Mouse (Mus musculus) gastrocnemius, postnatal 10 days (tissue): ENCODE measurements around the gene Tenm4. TPM values are rescaled to one million over a fixed set of nuclear protein-coding genes. Genes with fewer than 3 reads are reported as not detected.

Experiments
- DNase-seq: peaks from one replicate; pipeline ENCODE4 v3.0.0; 2021; ENCODE audit warnings: mixed read lengths
- long read RNA-seq, 2 experiments: library from polyadenylated mRNA; stranded (forward); transcript quantifications; one replicate each; pipeline ENCODE4 v2.0.0; 2021
- total RNA-seq, 2 experiments: library from RNA; stranded (reverse); gene quantifications; 2 replicates each; pipeline ENCODE4 v1.2.3; 2021

The Tenm4 gene
- 10 to 100 TPM; 11.0 to 15.0 TPM for total RNA-seq
- long read RNA-seq, experiment 1, partial matches to known transcripts: 0 of 4 reads
- long read RNA-seq, experiment 1, other reads (novel, unspliced or antisense): 4 of 4 reads
- long read RNA-seq, experiment 2: 0 reads

DNA sequence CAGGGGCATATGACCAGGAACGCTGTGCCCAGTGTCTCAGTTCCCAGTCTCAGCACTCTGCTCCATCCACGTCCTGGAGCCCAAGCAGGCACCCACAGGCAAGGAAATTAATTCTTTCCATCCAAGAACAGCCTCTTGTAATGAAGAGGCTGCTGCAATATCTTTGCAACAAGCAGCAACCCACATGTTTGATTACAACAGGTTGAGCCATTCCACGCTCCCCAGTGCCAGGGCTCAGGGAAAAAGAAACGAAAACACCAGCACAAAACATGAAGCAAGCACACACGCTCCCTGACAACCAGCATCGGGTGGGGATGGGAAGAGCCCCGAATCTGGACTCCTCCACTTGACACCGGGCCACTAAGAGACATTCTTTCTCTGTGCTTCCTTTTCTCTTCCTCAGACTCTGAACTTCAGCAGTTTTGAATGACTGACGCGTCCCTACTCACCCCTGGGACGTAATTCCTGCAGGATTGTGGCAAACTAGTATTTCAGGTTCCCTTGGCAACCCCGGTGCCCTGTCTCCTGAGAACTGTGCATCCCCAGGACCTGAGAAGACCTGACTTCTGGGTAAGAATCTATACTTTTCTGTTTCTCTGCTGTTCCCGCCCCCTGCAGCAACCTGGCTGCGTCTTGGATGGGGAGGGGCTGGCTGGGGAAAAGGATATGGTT, at the start of gene Tenm4:
Tenm4 (plus strand) TSS at position 323 of the 672 bp plus-strand sequence.
- DNase-seq: no peak

DNA sequence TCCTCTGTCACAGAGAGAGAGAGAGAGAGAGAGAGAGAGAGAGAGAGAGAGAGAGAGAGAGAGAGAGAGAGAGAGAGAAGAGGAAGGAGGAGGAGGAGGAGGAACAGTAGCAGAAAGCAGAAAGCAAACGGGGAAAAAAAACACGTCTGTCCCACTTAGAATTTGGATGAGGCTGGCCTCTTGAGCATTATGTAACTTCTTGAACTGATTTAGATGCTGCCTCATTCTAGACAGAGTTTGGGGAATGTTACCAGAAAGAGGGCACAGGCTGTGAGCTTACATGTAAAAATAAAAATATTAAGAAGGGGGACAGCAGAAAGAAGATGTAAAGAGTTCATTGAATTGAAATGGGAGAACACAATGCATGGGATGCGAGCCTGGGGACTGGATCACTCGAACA, 40.3 kb upstream of the Tenm4 start:
- no peak for DNase-seq

DNA sequence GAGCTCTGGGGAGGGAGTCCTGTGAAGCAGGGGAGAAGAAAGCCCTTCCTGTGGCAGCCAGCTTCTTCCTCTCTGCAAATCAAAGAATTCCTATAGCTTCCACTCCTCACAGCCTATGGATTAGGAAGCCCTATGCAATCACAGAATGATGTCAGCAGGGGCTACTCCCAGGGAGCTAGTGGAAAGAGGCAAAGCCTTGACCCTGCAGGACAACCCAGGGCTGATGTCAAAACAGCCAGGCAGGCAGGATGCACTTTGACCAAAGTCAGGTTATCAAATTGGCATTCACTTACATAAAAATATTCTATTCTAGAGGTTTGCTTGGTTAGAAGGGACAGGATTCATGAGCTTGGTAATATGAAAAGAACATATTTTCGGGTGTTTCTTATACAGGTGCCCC, 39.9 kb upstream of the Tenm4 start:
- no peak for DNase-seq

DNA sequence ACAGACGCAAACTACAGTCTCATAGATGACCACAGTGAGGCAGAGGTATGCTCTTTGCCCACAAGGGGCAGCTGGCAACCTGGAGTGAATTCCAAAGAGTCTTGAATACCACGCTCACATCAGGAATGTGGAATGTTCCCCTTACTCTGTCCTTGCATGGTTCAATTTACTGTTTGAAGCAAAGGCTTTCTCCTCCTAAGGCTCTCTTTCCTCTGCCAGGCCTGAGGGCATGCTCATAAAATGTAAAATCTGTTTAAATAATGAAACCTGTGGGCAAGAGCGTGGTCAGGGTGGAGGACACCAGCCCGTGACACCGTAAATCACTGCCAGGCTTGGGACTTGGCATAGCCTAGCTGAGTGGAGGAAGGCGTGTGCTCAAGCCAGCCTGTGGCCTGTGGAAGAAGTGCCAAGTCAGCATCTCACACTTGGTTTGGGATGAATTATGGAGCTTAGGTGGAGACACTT, 34.5 kb upstream of the Tenm4 start:
- peak; percentile 26 for DNase-seq

DNA sequence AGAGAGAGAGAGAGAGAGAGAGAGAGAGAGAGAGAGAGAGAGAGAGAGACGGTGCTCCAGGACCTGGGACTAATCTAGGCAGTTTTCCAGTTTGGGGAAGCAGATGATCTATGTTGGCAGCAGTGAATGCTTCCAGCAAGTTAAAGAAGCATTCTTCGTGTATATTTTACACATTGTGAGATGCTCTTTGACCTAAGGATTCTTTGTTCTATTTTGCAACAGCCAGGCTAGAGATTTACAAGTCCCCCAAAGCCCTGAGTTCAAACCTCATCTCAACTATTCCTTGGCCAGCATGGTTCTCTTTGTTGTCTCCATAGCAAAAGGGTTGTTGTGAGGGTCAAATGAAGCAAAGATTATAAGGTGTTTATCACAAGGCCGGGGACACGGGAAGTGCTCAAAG, 29.2 kb upstream of the Tenm4 start:
- no peak for DNase-seq

DNA sequence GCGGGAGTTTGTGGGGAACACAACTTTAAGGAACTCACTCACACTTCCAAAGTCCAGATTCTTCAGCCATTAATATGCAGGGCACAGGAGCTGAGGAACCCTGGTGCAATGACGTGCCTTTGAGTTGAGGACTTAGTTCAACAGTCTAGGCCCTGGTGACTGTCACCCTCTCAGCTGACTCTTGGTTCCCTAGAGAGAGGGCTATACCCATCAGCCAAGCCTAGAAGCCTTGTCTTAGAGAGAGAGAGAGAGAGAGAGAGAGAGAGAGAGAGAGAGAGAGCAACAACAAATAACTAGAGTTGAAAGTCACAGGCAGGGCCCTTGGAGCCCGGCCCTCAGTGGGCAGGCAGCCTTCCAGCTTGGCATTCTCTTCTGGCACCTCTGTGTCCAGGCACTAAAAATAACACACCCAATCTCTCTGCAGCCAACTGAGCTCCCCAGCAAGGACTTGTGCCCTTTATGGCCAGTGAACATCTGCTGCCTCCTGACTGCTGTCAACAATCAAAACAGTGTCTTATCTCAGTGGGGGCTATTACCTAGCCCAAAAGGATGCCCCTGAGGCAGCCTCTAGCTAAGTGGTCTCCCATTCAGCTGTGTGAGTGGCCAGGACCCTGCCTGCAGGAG, 28.0 kb upstream of the Tenm4 start:
- DNase-seq: peak; percentile 82

DNA sequence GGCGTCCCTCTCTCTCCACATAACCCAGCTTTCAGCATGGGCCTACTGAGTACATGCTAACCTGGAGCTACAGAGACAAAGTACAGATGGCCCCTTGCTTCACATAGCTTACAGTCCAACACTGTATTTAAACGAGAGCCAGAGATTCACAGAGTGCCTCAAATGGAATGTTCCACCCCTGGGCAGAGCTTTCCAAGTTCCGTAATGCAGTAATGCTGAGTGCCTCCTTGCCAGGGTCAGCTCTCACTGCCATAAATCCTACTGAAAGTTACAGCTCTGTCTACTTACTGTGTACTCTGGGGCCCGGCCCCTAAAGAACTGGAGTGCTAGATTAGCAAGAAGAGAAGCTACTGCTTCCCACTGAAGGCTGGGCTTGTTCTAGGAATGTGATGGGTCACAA, 23.6 kb upstream of the Tenm4 start:
- no peak for DNase-seq

DNA sequence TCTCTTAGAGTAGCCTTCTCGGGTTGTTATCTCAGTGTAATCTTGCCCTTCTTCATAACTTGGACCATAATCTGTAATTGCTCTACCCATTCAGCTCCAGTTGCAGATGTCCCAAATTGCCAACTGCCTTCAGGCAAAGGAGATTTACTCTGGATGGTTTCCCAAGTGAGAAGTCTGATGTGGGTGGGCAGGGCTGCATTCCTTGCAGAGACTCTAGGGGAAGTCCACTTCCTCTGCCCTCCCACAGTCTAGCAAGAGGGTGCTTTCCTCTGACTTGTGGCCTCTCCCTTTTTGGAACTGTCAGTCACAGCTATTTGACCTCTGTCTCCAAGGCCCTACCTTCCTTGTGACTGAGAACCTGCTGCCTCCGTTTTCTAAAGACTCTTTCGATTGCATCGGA, 22.9 kb upstream of the Tenm4 start:
- DNase-seq: no peak

DNA sequence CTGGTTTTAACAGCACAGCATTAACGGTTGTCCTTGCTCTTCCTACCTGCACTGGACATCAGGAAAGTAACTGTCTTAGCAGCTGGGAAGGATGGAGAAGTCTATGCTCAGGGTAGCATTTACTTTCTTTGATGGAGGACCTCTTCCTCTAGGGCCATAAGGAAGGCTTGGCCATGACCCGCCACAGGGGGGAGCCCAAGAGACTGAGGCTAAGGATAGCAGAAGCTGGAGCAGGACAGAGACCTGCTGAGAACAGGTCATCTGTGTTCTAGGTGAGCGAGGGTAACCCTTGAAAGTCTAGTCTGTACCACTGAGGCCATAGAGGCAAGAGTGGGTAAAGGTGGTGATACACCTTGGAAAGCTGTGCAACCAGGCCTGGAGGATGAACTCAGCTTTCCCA, 19.8 kb upstream of the Tenm4 start:
- peak; percentile 65 for DNase-seq

DNA sequence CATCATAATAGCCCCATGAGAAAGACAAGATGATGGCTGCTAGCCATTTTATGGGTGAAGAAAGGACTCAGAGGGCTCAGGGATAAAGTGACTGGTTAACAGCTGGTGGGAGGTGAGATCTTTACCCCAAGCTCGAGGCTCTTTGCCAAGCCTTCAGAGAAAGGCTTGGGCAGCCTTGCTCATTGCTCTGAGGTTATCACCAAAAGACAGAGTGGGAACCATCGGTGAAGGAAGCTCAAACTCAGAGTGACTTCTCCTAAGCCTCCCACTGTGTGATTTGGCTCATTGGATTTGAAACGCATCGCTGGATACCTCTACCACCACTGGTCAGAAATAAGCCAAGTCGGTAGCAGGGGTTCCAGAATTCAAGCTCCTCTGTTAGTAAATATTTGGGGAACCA, 19.1 kb upstream of the Tenm4 start:
- DNase-seq: no peak

DNA sequence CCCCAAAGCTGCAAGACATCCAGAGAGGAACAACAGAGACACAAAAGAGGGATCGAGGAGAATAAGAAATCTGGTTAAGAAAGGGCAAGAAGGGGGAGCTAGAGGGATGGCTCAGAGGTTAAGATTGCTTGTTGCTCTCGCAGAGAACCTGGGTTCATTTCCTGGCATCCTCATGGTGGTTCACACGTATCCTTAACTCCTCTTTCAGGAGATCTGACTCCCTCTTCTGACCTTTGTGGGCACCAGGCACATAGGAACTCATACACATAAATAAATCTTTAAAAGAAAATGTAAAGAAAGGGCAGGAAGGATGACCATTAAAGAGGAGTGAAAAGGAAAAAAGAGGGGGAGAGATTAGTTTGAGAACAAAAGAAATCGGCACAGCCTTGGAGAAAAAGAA, 18.6 kb upstream of the Tenm4 start:
- no peak for DNase-seq

DNA sequence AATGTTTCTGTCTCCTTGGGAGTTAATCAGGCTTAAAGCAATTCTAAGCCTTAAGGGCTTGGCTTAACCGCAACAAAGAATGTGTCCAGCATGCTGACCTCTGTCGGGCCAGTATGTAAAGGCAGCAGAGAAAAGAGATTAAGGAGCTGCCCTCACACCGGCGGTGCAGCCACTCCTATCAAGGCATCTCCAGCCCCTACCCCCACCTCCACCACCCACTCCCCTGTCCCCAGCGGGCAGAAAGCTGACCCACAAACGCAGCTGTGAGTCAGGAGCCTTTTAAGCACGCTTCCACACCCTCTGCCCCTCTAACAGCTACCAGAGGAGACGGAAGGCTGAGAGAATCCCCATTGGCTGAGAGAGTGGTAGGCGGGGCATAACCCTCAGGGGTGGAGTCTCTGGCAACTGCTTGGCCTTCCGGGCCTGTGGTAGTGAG, 18.1 kb upstream of the Tenm4 start:
- peak; percentile 40 for DNase-seq

DNA sequence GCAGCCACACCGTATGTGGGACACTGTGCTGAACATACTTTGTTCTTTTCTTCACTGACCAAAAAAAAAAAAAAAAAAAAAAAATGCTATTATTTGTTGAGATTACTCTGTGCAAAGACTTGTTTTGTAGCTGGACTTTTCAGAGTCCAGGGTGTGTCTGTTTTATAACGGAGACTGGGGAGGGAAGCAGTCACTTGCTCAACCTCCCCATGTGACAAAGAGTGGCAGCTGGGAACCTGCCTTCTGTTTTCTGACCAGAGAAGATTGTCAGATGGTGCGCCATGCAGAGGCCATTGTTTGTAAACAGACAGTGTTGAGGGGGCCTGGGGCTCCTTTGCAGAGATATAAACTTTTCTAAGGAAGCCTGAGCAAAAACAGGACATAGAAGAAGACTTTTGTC, 17.0 kb upstream of the Tenm4 start:
- no peak for DNase-seq

DNA sequence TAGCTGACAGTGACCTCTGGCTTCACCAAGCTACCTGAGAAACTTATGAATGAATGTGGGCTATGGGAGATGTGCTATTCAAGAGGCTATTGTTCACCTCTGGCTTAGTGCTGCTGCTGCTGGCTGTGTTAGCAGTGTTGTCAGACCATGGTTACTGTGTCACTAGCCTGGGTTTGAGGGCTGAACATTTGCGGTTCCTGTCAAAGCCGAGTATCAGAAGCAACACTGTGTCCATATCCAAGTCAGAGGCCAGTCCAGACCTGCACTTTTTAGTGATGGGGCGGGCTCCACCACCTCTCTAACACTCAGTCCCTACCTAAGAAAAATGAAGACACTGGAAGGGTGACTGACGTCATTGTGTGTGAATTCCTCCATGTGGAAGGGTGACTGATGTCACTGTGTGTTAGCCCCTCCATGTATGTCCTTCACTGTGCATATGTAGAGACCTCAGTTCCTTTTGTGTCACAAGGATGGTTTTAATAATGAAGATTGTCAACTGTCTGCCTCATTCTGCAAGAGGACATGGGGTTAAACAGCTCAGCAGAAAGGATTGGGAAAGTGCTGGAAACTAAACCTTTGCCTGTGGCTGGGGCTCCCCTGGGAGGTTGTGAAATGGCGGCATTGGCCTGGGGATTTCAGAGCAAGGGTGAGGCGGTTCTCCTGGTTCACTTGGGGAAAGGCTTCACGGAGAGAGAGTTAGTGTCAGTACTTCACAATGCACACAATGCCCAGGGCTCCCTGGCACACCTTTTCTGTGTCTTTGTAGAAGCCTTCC, 14.4 kb upstream of the Tenm4 start:
- DNase-seq: no peak

DNA sequence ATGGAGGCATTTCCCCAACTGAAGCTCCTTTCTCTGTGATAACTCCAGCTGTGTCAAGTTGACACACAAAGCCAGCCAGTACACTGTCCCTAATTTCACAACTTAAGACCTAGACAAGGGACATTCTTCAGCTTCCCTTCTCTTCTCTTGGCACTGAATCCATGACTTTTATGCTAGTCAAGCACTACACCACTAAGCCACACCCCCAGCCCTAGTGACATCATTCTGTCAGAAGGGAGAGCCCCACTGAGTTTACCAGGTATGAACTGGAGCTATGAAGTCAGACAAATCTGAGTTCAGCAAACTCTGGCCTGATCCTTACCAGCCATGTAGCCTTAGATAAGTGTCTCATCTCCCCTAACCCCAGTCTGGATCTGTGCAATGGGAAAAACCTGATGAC, 6.9 kb upstream of the Tenm4 start:
- no peak for DNase-seq

DNA sequence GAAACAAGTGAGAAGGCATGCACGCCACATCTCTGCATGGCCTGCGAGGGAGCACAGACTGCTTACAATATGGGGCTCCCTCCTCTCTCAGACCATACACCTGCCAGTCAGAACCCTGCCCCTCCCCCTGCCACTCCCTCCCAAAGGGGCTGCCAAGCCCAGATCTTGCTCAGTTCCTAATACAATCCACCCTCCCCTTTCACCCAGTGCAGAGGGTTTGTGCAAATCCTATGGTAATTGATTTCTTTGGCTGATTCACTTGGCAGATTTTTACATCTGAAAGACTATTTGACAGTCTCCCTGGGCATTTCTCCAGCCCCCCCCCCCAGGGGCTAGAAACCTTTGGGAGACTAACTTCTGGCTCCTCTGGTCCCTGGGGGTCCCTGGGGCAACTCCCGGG, 2.1 kb upstream of the Tenm4 start:
- no peak for DNase-seq

DNA sequence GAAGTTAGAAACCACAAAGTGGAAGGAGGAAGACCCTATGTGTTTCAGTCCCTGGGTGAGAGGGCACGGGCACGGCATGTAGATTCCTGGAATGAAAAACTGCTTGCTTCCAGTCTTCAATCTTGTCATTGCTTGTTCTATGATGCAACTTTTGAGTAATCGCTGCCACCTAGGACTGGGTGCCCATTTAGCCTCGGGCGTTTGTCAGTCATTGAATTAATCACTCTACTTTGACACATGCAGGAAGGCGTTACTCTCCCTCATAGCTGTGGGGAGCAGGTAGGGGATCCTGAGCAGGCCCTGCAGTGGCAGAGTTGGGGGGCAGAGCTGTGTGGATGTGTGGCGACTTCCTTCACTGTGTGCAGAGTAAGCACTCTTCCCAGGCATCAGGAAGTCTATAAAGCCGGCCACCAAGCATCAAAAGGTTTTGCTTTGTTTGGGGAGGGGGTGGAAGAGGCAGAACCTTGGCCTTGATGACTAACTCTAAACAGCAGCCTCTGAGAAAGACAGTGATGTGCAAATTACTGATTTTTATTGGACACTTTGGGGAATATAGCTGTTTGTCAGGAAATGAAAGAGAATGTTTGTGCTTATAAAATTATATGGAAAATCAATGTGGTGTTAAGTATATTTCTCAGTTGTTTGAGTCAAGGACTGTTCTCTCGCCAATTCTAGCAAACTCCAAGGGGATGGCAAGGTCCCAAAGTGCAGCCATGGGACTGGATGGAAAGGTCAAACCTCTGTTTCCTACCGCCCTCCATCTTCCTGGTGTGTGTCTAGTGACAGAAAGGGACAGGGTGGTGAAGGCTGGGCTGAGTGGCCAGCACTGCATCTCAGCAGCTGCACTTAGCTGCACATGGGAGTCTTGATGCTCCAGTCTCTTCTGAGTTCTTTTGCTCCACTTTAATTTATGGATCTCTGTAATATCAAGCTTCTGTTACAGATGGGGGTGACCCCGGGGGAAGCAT, 834 bp downstream of the Tenm4 start:
- DNase-seq: no peak

DNA sequence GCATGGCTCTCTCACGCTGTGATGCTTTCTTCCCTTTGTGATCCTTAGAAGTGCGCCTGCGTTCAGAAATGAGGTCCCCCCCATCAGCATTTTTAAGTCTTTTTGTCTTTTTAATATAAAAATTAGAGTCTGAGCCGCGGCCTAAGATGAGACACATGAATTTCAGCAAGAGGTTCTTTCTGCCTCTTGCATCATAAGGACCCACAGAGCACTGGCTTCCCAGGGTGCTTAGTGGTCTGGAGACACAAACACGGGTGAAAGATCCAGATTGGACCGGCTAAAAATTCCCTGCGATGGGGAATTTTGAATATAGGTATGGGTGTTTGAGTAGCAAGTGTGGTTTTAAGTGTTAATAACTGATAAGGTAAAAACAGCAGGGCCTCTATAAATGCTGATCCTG, 5.7 kb downstream of the Tenm4 start:
- DNase-seq: no peak

DNA sequence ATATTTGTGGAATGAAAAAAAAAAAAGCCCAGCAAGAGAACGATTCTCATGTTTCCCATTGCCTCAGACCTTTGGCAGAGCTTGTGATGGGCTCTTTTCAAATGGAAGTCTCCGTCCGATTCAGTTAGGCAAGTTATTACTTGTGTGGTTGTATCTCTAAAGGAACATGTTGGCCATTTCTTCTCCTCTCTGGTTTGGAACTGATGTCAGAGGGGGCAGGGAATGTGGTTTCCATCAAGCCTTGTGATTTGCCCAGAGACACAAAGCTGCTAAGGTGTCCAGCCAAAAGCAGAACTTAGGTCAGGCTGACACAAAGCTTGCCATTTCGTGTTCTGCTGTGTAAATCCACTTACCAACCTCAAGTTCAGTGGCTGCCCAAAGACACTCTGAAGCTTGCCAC, 10.7 kb downstream of the Tenm4 start:
- DNase-seq: no peak

DNA sequence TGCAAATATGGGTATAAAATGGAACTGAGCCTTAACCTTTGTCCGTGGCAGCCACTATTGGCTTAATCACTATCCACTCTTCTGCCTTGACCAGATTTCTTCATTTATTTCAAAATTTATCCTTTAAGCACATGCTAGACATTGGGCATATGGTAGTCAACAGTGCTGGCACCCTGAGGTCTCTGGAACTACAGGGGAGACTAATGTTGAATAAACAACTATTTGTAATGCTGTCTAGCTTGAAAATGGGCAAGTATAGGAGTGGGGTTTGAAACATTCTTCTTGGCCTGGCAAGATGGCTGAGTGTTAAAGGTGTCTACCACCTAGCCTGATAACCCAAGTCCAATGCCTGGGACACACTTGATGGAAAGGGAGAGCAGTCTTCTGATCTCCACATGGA, 12.1 kb downstream of the Tenm4 start:
- DNase-seq: no peak

DNA sequence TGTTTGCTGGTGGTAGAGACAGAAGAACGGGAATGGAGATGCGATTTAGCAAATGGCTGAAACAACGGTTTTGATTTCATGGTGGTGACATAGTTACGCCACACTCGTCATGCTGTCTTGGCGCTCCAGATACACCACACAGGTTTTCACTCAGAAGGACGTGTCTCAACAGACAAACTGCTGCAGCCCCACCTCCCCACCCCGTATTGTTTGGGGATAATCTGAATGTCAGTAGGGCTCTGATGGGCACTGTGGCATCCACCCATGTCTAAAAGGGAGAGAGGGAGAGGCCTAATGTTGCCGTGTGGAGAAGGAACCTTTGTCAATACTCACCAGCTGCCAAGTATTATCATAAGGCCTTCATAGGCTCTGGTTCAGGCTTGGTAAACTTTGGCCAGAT, 14.4 kb downstream of the Tenm4 start:
- DNase-seq: no peak
